34 mouse cellular contexts compared by ENCODE assay signal in the genomic region with DNA sequence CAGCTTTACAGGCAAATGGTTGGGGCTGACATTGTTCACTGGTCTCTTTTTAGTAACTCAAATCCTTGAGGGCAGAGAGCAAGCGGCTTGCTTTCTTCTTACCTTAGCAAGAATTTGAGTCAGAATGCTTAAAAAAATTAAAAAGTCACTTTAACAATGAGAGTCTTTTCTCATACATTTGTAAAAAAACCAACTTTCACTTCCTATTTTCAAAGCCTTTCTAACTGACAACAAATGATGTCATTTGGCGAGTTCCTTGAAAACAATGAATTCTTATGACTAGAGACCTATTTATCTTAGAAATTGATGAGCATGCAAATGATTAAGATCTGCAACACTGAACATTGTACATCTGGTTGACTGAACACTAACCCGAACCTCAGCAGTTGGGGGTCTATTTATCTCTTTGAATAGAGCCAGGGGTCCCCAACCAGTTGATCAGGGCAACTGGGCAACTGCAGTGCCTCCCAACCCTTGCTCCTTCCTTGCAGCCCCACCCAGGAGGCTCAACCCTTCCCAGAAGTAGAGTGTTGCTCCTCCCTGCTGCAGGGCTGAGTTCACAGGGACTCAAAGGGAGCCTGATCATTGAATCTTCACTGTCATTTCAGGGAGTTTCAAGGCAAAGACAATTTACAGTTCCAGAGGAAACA. TPM values are rescaled to one million over a fixed set of nuclear protein-coding genes. Genes with fewer than 3 reads are reported as not detected.
DNase-seq lines count a peak whose midpoint lies in the region; ATAC-seq lines count a peak whose summit lies in the region.
"Had no signal": no experiment of that assay in that cellular context is flagged by ENCODE, and none has a peak within 500 bp of the region (broad histone marks: within the 10 kb centered on the region; RNA-seq: fewer than 3 reads in every experiment).

No protein-coding gene starts in this region.

- peak; percentile 57; the same call in 1 of the 2 replicates for ATAC-seq in hindbrain, embryonic 11.5 days (ENCODE audit: low FRiP score)
- ATAC-seq in hindbrain, embryonic 13.5 days (ENCODE audit: low FRiP score): no peak
- ATAC-seq in liver, embryonic 15.5 days (ENCODE audit: insufficient read depth): no peak
- ATAC-seq in erythroblast, adult 5-6 weeks (replicated peaks; ENCODE audit: low FRiP score, poor library complexity, severe bottlenecking): no peak
- ATAC-seq: activated CD4-positive, CD25-positive, alpha-beta regulatory T cell, adult 4 months; CD4-positive, CD25-positive, alpha-beta regulatory T cell, adult 4 months; forebrain, embryonic 15.5 days; inflammation-experienced regulatory T-cells, adult 6 months; lung, postnatal 0 days had no signal

- H3K27ac ChIP-seq in hindbrain, embryonic 11.5 days (ENCODE audit: low read depth, low read length): no peak overlapping the region
- H3K27ac ChIP-seq in hindbrain, embryonic 13.5 days: no peak overlapping the region
- H3K27ac ChIP-seq in liver, embryonic 15.5 days (replicated peaks): peak overlapping the region; percentile 54; the same call in 1 of the 2 replicates
- H3K27ac ChIP-seq: forebrain, embryonic 10.5 days; forebrain, embryonic 15.5 days; hindbrain, embryonic 15.5 days; midbrain, embryonic 12.5 days; neural tube, embryonic 13.5 days had no signal

- DNase-seq in hindbrain, embryonic 11.5 days (ENCODE audit: low spot score): no peak
- peak; percentile 46 for DNase-seq in retina, postnatal 1 day
- DNase-seq in retina, embryonic 14.5 days (ENCODE audit: low spot score): no peak
- DNase-seq in cerebellum, postnatal 4 days (ENCODE audit: low spot score in 2 of 2): no peak
- DNase-seq: adrenal gland, adult 2 months; adrenal gland, postnatal 36 days; cerebellum, adult 2 months; cerebellum, postnatal 14 days; gastrocnemius, postnatal 25 days; heart, adult 18-20 months; heart, postnatal 4 days; kidney, adult 2 months; kidney, postnatal 36 days; layer of hippocampus, postnatal 36 days; lung, adult 18-20 months; lung, postnatal 4 days; right cerebral cortex, postnatal 25 days; thymus, postnatal 25 days had no signal

- H3K36me3 ChIP-seq in hindbrain, embryonic 11.5 days (ENCODE audit: control insufficient read depth, insufficient read depth, low read length): no peaks in the 10 kb centered on the region
- H3K36me3 ChIP-seq in hindbrain, embryonic 13.5 days: peaks cover 14% of the 10 kb centered on the region
- H3K36me3 ChIP-seq in liver, embryonic 15.5 days (replicated peaks): no peaks in the 10 kb centered on the region

- 56% methylated on average over 3 of the region's 3 CpGs for WGBS in hindbrain, embryonic 11.5 days
- WGBS in hindbrain, embryonic 13.5 days: 45% methylated on average over 3 of the region's 3 CpGs
- WGBS in liver, embryonic 15.5 days (ENCODE audit: insufficient replicate concordance): 49% methylated on average over 3 of the region's 3 CpGs

- H3K4me2 ChIP-seq in hindbrain, embryonic 11.5 days (replicated peaks; ENCODE audit: low read depth, low read length): no peak overlapping the region
- no peak overlapping the region for H3K4me2 ChIP-seq in hindbrain, embryonic 13.5 days
- no peak overlapping the region for H3K4me2 ChIP-seq in liver, embryonic 15.5 days
- H3K4me2 ChIP-seq: forebrain, embryonic 15.5 days; heart, embryonic 11.5 days; hindbrain, embryonic 15.5 days; midbrain, embryonic 12.5 days; neural tube, embryonic 13.5 days had no signal

- no peaks in the 10 kb centered on the region for H3K9me3 ChIP-seq in hindbrain, embryonic 11.5 days (ENCODE audit: control insufficient read depth, low read length)
- no peaks in the 10 kb centered on the region for H3K9me3 ChIP-seq in hindbrain, embryonic 13.5 days
- no peaks in the 10 kb centered on the region for H3K9me3 ChIP-seq in liver, embryonic 15.5 days (replicated peaks)
- H3K9me3 ChIP-seq: forebrain, embryonic 10.5 days; forebrain, embryonic 15.5 days; hindbrain, embryonic 15.5 days; megakaryocyte, embryonic 14.5 days; midbrain, embryonic 12.5 days; neural tube, embryonic 13.5 days had no signal

- H3K4me1 ChIP-seq in hindbrain, embryonic 11.5 days (replicated peaks; ENCODE audit: control insufficient read depth, insufficient read depth, low read length): no peaks in the 10 kb centered on the region
- 0 out of 2 replicates have a peak, but pooled peaks cover 2% of the 10 kb centered on the region for H3K4me1 ChIP-seq in hindbrain, embryonic 13.5 days (replicated peaks)
- peaks cover 7% of the 10 kb centered on the region; the same call in 1 of the 2 replicates for H3K4me1 ChIP-seq in liver, embryonic 15.5 days (replicated peaks)
- H3K4me1 ChIP-seq: forebrain, embryonic 15.5 days; hindbrain, embryonic 15.5 days; megakaryocyte, embryonic 14.5 days; midbrain, embryonic 12.5 days; neural tube, embryonic 13.5 days had no signal

- H3K9ac ChIP-seq in hindbrain, embryonic 11.5 days (ENCODE audit: low read depth, low read length): no peak overlapping the region
- H3K9ac ChIP-seq in hindbrain, embryonic 13.5 days: no peak overlapping the region
- no peak overlapping the region for H3K9ac ChIP-seq in liver, embryonic 15.5 days
- H3K9ac ChIP-seq: forebrain, embryonic 15.5 days; hindbrain, embryonic 15.5 days; midbrain, embryonic 12.5 days; neural tube, embryonic 13.5 days had no signal

- H3K27me3 ChIP-seq in hindbrain, embryonic 11.5 days (ENCODE audit: control insufficient read depth, insufficient read depth, low read length): no peaks in the 10 kb centered on the region
- no peaks in the 10 kb centered on the region for H3K27me3 ChIP-seq in hindbrain, embryonic 13.5 days
- H3K27me3 ChIP-seq in liver, embryonic 15.5 days: no peaks in the 10 kb centered on the region
- H3K27me3 ChIP-seq: forebrain, embryonic 15.5 days; hindbrain, embryonic 15.5 days; megakaryocyte, embryonic 14.5 days; midbrain, embryonic 12.5 days; neural tube, embryonic 13.5 days had no signal

- no peak overlapping the region for H3K4me3 ChIP-seq in hindbrain, embryonic 11.5 days (ENCODE audit: low read depth, low read length)
- H3K4me3 ChIP-seq in hindbrain, embryonic 13.5 days: no peak overlapping the region
- H3K4me3 ChIP-seq in liver, embryonic 15.5 days (replicated peaks): no peak overlapping the region
- H3K4me3 ChIP-seq: forebrain, embryonic 10.5 days; forebrain, embryonic 15.5 days; hindbrain, embryonic 15.5 days; megakaryocyte, embryonic 14.5 days; midbrain, embryonic 12.5 days; neural tube, embryonic 13.5 days had no signal

RNA-seq across cellular contexts. Expression of gene Gm9747, which starts 2.7 kb away (rescaled TPM):
- 31.1 and 32.8 TPM in 2 replicates for polyA plus RNA-seq in hindbrain, embryonic 11.5 days (2014; fragmentation: Nextera tagmentation; extraction: Ambion mirVana)
- polyA plus RNA-seq in hindbrain, embryonic 13.5 days (2015; fragmentation: Nextera tagmentation; extraction: Ambion mirVana): 23.5 and 25.6 TPM in 2 replicates
- 3.2 and 4.9 TPM in 2 replicates for polyA plus RNA-seq in liver, embryonic 15.5 days (2015; fragmentation: Nextera tagmentation; extraction: Ambion mirVana)
- not detected in 2 replicates for total RNA-seq in erythroblast, adult 5-6 weeks (2015; ENCODE audit: low replicate concordance)
- total RNA-seq in erythroblast, adult 5-6 weeks (2017; ENCODE audit: low replicate concordance): not detected in 2 replicates
- total RNA-seq: adrenal gland, adult 2 months; adrenal gland, postnatal 36 days; gastrocnemius, adult 18-20 months; gastrocnemius, postnatal 25 days; heart, adult 18-20 months; heart, postnatal 4 days; layer of hippocampus, adult 8-10 months; layer of hippocampus, postnatal 36 days had no signal
- polyA plus RNA-seq: adrenal gland, adult 2 months; CD4-positive, CD25-positive, alpha-beta regulatory T cell, adult 4 months; cerebellum, adult 2 months; inflammation-experienced regulatory T-cells, adult 6 months; kidney, adult 2 months had no signal

RNA-seq across cellular contexts. Expression of gene Irs1, which starts 55.6 kb away (rescaled TPM):
- polyA plus RNA-seq in hindbrain, embryonic 11.5 days (2014; fragmentation: Nextera tagmentation; extraction: Ambion mirVana): 7.4 and 8.7 TPM in 2 replicates
- polyA plus RNA-seq in hindbrain, embryonic 13.5 days (2015; fragmentation: Nextera tagmentation; extraction: Ambion mirVana): 8.5 and 8.7 TPM in 2 replicates
- polyA plus RNA-seq in liver, embryonic 15.5 days (2015; fragmentation: Nextera tagmentation; extraction: Ambion mirVana): 1.1 and 1.2 TPM in 2 replicates
- 0.42 TPM in 1 of 2 replicates, not detected in the other for total RNA-seq in erythroblast, adult 5-6 weeks (2015; ENCODE audit: low replicate concordance)
- not detected in 2 replicates for total RNA-seq in erythroblast, adult 5-6 weeks (2017; ENCODE audit: low replicate concordance)
- polyA plus RNA-seq: activated CD4-positive, CD25-positive, alpha-beta regulatory T cell, adult 4 months; CD4-positive, CD25-positive, alpha-beta regulatory T cell, adult 4 months; inflammation-experienced regulatory T-cells, adult 6 months had no signal
